Mouse (Mus musculus): ENCODE measurements around the gene Gpr3.
A peak's percentile ranks its signal among the peaks of the same experiment; 100 is the strongest.

Gene Gpr3

DNA sequence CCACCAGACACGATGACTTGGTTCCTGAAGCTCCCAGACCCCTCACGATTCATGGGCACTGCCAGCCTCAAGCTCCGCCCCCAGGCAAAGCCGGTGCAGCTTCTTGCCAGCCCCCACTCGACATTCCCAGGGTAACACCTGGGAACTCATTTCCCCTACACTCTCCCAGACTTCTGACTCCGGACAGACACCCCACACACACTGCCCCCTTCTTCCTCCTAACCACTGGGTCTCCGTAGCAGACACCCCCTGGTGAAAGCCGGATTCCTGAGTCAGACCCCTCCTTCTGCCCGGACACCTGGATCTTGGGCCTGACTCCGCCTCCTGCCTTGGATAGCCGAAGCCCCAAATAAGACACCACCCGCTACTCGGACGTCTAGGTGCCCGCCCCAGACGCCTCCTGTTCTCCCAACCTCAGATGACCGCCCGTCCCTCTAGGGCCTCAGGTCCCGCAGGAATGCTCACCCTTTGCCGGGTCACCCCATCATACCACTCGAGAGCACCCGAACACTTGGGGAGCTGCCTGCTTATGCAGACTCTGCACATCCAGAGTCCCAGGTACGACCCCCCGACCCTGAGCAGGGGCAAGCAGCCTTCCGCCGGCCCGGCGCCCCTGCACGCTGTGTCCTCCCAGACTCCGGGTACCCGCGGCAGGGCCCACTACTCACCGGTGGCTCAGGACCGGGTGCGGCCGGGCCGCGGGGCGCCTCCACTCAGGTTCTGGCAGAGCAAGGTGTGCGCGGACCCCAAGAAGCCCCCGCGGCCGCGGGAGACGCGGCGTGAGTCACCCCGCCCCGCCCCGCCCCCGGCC, at the start of gene Gpr3, which contains the start of gene Cd164l2:
TSS of gene Gpr3 (minus strand) at position 786 of the 811 bp plus-strand sequence.
TSS of gene Cd164l2 (plus strand) at position 381 of the 811 bp plus-strand sequence.
- DNase-seq: no peak

DNA sequence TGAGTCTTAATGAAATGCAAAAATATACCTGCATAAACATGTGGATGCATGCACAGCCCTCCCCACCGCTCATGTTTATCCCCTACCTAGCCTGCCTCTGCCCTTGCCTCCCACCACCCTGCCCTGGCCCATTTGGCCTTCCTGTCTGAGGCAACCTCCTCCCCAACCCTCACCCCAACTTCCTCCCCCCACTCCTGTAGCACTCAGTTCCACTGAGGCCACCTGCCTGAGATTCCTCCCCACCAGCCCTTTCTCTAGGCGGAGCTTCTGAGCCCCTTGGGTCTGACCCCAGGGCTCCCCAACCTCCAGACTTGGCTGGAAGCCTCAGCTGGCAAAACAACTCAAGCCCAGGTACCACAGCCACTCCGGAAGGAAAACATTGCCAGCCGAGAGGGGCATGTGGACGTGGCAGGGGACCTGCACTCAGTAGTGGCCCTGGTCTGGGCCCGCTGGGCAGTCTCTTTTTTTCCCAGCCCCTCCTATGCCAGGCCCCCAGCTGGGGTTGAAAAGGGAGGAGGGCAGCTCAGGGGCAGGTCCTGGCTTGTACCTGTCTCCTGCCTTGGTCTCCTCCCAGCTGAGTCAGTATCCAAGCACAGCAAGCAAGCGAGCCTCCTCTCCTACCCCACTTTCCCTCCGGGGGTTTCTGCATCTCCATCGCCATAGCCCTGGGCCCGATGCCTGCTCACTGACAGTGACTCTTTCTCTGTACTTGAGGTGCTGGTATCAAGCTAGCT, 49.5 kb upstream of the Gpr3 start:
- DNase-seq: peak; percentile 65 to 83

DNA sequence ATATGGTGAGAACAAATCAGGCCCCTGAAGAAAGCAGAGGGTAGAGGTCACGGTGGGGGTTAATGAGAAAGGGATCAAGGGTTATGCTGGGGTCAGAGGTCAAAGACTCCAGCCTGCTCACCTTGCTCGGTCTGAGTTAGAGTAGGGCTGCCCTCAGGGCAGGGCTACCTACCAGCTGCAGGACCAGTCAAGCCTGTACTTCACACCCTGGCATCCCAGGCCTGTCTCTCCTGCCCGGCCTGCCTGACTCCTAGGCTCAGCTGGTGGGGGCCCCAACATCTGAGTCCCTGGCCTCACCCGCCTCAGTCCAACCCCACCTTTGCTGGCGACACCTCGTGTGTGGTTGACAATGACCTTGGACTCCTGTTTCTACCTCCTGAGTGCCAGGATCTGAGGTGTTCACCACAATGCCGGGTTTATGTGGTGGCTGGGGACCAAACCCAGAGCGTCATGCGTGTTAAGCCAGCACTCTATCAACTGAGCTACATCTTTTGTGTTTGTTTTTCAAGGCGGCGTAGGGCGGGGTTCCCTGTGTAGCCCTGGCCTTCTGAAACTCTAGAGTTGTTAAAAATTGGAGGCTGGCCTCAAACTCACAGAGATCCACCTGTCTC, 45.6 kb upstream of the Gpr3 start:
- DNase-seq: no peak

DNA sequence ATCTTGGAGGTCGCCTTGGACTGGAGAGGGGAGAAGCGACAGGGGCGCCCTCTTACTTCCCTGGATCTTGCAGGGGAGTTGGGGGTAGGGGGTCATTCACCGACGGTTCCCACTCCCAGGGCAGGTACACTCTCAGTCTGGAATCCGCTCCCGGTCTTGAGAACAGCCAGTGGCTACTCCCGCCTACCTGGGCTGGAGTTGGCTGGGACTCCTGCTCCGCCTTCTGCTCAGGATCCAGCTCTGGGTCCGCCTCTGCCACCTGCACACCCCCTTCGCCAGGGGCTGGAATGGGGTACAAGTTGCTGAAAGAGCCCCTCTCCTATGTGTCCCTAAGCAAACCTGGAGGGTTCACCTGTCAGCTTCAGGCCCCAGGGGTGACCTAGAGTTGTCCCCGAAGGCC, 44.9 kb upstream of the Gpr3 start:
- DNase-seq: no peak

DNA sequence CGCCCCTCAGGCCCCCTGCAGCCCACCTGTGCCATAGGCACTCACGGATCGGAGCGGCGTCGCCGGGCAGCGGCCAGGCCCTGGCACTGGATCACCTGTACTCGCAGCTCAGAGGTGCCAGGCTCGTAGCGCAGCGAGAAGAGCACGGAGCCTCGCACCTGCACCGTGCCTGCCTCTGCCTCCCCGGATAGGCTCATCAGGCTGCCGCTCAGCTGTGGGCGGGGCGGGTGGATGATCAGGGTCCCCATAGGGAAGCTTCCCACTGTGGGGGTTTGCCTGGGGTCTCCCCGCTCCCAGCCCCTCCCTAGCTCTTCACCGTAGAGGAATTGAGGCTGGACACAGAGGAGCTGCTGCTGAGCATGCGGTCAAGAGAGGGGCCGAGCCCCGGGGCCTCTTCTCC, 44.5 kb upstream of the Gpr3 start:
- no peak for DNase-seq

DNA sequence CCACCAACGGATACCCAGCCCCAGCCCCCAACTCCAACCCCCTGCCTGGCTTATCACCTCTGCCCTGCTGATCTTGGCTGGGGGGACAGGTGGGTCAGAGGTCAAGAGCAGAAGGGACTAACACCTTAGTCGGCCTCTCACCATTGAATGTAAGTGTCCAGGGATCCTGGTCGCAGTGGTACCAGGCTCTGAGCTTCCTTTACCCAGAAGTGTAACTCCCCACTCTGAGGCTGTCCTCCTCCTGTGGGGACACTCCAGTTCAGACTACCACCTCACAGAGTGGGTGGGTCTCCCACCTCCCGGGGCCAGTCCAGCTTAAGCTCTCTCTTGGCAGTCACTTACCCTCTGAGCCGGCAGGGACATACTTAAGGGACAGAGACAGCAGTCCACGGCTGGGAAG, 43.1 kb upstream of the Gpr3 start:
- no peak for DNase-seq

DNA sequence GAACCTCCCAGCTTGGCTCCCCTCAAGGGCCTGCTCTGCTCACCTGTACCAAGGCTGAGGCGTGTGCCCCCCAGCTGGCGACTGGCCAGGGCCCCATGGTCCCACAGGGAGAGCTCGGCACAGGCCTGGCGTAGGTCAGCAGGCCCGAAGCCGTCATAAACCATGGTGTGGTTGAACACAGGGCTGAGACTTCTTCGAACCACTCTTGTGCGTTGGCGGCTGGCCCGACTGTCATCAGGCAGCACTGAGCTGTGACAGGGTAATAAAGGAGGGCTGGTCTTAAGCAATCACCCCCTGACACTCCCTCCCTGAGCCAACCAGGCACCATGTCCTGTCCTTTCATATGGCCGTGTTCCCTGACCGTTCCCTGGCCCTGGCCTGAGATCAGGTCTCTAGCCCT, 41.1 kb upstream of the Gpr3 start:
- DNase-seq: no peak

DNA sequence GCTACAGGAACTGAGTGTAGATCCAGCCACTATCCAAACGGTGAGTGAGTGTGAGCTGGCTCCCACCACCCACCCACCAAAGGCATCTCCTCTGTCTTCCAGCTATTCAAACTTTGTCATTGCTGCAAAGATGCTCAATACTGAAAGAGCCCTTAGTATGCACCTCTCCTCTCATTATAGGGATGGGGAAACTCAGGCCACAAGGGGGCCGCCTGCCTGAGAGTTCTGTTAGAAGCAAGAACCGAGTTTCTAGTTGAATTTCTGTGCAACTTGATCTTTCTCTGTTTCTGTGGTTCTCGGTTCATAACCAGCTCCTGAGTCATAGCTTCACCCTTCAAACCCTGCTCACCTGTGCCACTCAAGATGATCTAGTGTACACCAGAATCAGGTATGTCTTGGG, 39.8 kb upstream of the Gpr3 start:
- peak in 1 of 2 experiments; percentile 30 for DNase-seq

DNA sequence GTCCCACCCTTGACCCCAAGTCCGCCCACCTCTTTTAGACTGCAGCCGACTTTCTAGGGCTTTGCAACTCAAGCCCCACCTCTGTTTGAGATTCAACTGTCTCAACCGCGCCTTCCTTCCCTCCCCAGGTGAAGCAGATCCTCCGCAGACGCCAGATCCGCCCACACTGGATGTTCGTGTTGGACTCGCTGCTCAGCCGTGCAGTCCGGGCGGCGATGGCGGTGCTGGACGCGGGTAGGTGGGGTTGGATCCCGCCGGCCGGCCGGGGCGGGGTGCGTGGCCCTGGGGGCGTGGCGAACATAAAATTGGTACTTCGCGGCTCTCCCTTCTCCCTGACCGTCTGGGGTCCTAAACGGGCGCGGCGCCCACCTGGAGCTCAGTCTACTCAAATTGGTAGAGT, 38.9 kb upstream of the Gpr3 start:
- DNase-seq: peak in 1 of 2 experiments; percentile 39

DNA sequence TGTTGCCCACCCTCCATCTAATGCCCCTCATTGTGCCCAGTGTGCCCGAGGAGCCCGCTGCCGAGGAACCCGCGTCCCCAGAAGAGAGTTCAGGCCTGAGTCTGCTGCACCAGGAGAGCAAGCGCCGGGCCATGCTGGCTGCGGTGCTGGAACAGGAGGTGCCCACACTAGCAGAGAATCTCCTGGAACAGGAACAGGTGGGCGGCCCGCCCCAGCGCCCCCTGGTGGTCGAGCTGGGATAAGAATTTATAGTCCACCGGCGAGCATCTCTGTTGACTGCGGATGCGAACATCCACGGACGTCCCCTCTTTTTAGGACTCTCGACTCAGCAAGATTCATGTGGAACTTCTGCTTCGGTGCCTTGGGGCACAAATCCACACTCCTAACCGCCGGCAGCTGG, 38.3 kb upstream of the Gpr3 start:
- DNase-seq: peak; percentile 86 to 88

DNA sequence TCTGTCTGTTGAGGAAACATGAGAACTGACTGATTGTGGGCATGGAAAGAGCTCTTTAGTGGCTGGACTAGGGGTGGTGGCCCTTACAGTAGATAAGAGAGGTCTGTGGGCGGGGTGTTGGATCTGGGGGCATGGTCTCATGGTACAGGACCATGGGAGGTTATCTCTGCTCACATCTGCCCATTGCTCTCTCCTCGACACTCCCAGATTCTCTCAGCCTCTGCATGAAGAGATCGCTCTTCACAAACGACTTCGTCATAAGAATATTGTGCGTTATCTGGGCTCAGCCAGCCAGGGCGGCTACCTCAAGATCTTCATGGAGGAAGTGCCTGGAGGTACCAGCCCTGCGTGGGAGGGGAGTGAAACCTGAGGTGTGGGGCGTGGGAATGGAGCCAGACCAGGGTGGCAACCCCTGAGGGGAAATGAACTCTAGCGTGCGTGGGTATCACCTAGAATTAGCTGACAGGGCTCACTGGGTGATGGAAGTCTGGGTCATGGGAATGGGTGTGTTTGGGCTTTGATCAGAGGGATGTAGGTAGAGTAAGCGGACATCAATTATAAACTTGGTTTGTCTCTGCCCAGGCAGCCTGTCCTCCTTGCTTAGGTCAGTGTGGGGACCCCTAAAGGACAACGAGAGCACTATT, 35.6 kb upstream of the Gpr3 start:
- DNase-seq: no peak

DNA sequence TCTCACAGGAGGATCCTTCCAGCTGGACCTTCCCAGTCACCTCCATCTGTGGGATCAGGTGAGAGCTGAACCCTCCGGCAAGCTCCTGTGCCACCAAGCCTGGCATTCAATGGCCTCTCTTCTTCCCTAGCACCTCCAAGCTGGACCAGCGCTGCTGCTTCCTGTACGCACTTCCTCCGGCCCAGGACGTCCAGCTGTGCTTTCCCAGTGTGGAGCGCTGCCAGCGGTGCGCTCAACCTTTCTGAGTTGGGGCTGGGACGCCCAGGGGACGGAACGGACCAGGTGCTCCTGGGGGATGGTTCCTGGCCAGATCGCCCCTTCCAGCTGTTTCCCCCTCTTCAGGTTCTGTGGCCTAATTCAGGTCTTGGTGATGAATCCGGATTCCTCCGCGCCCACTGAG, 34.7 kb upstream of the Gpr3 start:
- DNase-seq: no peak

DNA sequence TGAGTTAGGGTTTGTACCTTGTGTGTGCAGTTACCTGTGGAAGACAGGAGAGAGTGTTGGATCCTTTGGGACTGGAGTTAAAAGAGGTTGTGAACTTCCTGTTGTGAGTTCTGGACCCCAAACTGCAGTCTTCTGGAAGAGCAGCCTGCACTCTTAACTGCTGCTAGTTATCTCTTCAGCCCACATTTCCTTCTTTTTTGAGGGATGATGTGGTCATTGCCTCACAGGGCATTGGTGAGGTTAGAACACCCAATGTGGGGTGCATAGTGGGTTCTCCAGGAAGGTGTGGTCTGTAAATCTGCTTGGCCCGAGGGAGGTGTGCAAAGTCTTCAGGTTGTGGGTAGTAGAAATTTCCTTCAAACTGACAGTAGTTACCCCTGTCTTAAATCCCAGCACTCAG, 32.0 kb upstream of the Gpr3 start:
- no peak for DNase-seq

DNA sequence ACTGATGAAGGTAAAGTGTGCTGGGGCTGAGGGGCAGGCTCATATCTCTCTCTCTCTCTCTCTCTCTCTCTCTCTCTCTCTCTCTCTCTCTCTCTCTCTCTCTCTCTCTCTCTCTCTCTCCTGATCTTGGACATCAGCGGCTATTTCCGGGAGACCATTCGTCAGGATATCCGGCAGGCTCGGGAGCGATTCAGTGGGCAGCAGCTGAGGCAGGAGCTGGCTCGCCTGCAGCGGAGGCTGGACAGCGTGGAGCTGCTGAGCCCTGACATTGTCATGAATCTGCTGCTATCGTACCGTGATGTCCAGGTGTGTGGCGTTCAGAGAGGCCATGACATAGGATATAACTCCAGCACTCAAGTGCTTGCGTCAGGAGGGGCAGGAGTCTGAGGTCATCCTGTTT, 31.2 kb upstream of the Gpr3 start:
- DNase-seq: no peak

DNA sequence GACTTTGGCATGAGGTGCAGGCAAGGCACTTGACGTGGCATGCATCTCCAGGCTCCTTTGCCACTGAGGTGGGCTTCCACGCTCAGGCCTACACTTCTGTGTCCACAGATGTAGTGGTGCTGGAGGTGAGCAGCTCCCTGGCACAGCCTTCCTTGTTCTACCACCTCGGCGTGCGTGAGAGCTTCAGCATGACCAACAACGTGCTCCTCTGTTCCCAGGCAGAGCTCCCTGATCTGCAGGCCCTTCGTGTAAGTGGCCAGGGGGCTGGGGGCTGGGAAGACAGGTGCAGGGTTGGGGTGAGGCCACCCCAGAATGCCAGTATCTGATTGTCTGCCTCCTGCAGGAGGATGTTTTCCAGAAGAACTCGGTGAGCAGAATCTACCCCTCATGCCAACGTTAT, 30.4 kb upstream of the Gpr3 start:
- no peak for DNase-seq

DNA sequence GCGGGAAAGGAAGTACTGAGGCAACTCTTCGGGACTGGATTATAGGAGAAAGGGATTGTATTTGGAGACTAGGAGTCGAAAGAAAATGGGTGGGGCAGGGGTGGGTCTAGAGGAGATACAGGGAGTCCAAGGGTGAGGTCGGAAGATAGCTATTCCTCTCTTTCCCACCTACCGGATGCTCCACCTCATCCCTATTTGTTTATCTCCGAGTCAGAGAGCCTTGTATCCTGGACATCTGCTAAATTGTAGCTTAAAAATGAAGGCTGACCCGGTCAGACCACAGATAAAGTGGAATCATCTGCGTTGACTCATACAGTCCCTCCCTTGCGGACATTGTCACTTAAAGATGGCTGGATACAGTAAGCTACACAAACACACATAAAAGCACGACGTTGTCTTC, 29.6 kb upstream of the Gpr3 start:
- no peak for DNase-seq

DNA sequence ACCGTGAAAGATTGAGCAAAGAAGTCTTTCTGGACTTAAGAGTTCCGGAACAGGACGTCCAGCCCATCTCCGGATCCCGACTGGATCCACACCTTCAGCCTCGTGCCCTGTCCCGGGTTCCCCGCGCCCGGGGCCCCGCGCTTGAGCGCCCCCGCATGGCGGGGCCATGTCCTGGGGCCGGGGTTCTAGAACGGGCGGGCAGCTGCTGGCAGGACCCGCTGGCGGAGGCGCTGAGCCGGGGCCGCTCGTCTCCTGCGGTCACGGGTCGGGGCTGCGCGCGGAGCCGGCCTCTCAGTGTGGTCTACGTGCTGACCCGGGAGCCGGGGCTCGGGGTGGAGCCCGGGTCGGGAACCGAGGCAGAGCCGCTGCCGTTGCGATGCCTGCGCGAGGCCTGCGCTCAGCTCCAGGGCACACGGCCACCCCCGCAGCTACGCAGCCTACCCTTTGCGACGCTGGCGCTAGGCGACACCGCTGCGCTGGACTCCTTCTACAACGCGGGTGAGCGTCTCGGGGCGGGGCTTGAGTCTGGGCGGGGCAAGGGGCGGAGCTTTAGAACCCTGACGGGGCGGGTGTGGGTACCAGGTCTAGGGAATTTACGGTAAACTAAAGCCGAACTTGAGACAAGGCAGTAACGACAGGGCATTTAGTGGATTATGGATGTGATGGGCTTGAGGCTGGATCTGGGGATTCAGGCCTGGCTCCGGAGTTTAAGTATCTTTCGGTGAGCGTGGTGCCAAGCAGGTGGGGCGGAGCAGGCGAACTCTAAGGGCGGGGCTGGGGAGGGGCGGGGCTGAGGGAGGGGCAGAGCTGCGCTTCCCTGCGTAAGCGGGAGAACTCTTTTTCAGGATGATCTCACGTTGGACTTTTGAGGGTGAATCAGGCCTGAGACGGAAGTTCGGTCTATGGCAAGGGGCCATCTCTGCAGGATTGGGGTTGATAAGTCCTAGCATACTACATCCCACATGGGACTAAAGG, 28.9 kb upstream of the Gpr3 start:
- peak; percentile 90 to 93 for DNase-seq

DNA sequence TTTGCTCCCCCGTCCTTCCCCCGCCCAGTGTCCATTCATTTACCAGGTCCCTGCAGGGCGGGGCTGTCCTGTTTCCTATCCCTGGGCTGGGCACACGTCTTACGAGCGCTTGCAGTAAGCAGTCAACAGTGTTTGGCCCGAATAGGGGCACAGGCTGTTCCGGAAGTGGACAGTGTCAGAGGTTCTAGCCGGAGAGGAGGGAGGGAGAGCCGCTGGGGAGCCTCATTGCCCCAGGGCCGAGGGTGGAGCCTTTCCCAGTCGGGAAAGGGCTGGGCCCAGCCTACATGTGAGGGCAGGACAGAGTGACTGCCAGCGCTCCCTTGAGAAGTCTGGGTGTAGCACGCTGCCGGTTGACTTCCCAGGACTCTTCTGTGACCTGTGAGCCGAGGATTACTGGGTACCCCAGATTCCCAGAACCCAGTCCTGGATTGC, 28.2 kb upstream of the Gpr3 start, which contains the start of gene Map3k6:
TSS of gene Map3k6 (plus strand) at position 329 of the 432 bp plus-strand sequence.
- peak; percentile 19 to 42 for DNase-seq

DNA sequence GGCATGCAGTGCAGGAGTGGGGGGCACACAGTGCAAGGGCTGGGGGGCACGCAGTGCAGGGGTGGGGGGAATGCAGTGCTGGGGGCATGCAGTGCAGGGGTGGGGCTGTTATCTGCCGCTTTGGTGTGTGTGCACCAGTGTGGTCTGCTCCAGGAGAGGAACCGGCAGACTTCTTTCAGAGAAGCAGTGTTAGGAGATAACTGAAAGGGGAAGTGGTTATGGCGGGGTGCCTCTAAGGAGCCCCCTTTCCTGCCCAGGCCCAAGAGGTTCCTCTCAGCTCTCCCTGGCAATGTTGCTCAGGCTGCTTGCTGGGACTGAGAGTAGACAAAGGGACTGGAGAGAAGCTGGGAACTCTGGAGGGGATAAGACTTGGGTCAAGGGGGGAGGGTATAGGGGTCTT, 25.6 kb upstream of the Gpr3 start:
- DNase-seq: peak; percentile 47 to 71

DNA sequence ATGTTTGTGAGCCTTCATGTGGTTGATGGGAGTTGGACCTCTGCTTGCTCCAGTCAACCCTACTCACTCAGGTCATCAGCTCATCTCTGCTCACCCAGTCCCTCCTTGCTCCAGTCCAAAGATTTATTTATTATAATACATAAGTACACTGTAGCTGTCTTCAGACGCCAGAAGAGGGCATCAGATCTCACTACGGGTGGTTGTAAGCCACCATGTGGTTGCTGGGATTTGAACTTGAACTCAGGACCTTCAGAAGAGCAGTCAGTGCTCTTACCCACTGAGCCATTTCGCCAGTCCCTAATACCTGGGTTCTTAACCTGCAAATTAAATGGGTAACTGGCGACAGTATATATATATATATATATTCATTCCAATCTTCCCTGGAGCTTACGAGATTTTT, 23.1 kb upstream of the Gpr3 start:
- DNase-seq: no peak

DNA sequence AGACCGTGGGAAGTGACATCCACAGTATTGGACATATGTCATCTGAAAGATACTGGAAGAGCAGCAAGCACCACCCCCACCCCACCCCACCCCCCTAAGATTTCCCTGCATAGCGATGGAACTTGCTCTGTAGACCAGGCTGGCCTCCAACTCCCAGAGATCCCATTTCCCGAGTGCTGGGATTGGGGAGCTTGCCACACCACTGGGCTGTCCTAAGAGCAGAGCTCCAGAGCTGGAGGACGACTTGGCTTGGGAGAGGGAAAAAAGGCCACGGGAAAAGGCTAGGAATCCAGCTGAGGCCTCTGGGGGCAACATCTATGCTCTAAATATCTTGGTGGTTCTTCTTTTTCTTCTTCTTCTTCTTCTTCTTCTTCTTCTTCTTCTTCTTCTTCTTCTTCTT, 22.4 kb upstream of the Gpr3 start:
- DNase-seq: no peak

All from thymus, postnatal 36 days (tissue).